Mouse (Mus musculus) hematopoietic stem cell, adult 5-6 weeks (primary cell): ENCODE measurements around the gene Cenpo. TPM values are rescaled to one million over a fixed set of nuclear protein-coding genes. Genes with fewer than 3 reads are reported as not detected.

ENCODE experiments used
- ATAC-seq, 2 experiments: fragments of 125-278 bp in 1 of 2; replicated peaks in 1 of 2; 2 replicates each; pipeline ENCODE4 v1.8.0; 2016 to 2017; ENCODE audit warnings: inconsistent platforms in 2 of 2, mild to moderate bottlenecking in 2 of 2, moderate number of reproducible peaks in 2 of 2, low read depth in 1 of 2, moderate TSS enrichment in 1 of 2; ENCODE audit not compliant: low FRiP score in 2 of 2, poor library complexity in 2 of 2, severe bottlenecking in 2 of 2, insufficient read depth in 1 of 2, low TSS enrichment in 1 of 2
- total RNA-seq: library from RNA; stranded (forward); fragments of 172-1452, 232-1000 nt; gene quantifications from 2 replicates; pipeline ENCODE4 v1.2.3, GENCODE M21; 2017

The Cenpo gene
- total RNA-seq, 1 experiment from 2014 or later = 38.2 TPM

GRCm38 (mm10) chr12:4169622-4170021, 64.5 kb downstream of the Cenpo start:
- no peak for ATAC-seq

- ATAC-seq = no peak
Observed at GRCm38 (mm10) chr12:4169058-4169457, 65.0 kb downstream of the Cenpo start.

GRCm38 (mm10) chr12:4166970-4167369, 67.1 kb downstream of the Cenpo start:
- ATAC-seq = no peak

- ATAC-seq = no peak
Observed at GRCm38 (mm10) chr12:4162886-4163285, 71.2 kb downstream of the Cenpo start.

- ATAC-seq = no peak
Observed at GRCm38 (mm10) chr12:4160322-4160721, 73.8 kb downstream of the Cenpo start.

GRCm38 (mm10) chr12:4158868-4159632, 75.0 kb downstream of the Cenpo start:
- no peak for ATAC-seq

- ATAC-seq = peak; percentile 70 to 78
Observed at GRCm38 (mm10) chr12:4158179-4158578, 75.9 kb downstream of the Cenpo start.

- ATAC-seq = no peak
Observed at GRCm38 (mm10) chr12:4157466-4157865, 76.6 kb downstream of the Cenpo start.

- no peak for ATAC-seq
Observed at GRCm38 (mm10) chr12:4151969-4152368, 82.1 kb downstream of the Cenpo start.

- ATAC-seq = no peak
Observed at GRCm38 (mm10) chr12:4150936-4151335, 83.2 kb downstream of the Cenpo start.

Other genes starting within 250 kb of the Cenpo start
- 1.5 and 1.6 TPM in 2 replicates for gene Efr3b, start 195.4 kb downstream of the Cenpo start, total RNA-seq
- gene Dnajc27, start 151.7 kb downstream of the Cenpo start, total RNA-seq = 9.8 and 11.6 TPM in 2 replicates
- 1.8 and 4.9 TPM in 2 replicates for gene Adcy3, start 101.2 kb downstream of the Cenpo start, total RNA-seq
- gene Ptrhd1, start 267 bp downstream of the Cenpo start, total RNA-seq = 3.4 and 5.1 TPM in 2 replicates
- 13.7 and 26.7 TPM in 2 replicates for gene Ncoa1, start 242.9 kb upstream of the Cenpo start, total RNA-seq